Mouse (Mus musculus): ENCODE results near the gene Milr1.

DNA sequence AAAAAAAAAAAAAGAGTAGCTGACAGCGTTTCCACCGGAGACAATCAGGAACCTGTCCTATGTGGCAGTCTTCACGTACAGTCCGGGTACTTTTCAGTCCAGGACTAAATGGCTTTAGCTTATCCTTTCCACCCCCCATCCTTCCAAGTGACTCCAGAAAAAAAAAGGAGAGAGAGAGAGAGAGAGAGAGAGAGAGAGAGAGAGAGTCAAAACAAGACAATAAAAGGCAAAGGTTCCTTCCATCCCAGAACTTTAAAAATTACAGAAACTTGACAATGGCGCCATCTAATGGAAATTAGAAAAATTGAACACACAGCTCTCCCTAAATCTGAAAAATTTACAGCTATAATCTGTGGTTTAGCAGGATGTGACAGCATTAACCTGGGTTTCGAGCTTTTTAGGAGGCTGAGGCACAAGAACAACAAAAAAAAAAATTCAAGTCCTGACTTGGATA, 8.6 kb upstream of the Milr1 start:
- TF ChIP-seq CTCF (IDR thresholded peaks at IDR 0.05; ENCODE audit: low read depth) (peak; percentile 62), EP300 (IDR thresholded peaks at IDR 0.05; ENCODE audit: low read depth) (no peak)
